Mouse (Mus musculus) liver (tissue): ENCODE data around the gene Ptgfrn.

Experiments used
- DNase-seq: peaks from one replicate; pipeline ENCODE4 v3.0.0-alpha.2; 2020; ENCODE audit warnings: mixed read lengths

Ptgfrn gene

GRCm38 (mm10) chr3:100999732-101000131 lies 110.3 kb downstream of the Ptgfrn start:
- DNase-seq, result no peak

- peak; percentile 75 for DNase-seq
Measured at GRCm38 (mm10) chr3:100998904-100999340, 111.2 kb downstream of the Ptgfrn start.

- no peak for DNase-seq
Measured at GRCm38 (mm10) chr3:100997785-100998570, 112.1 kb downstream of the Ptgfrn start.

- no peak for DNase-seq
Measured at GRCm38 (mm10) chr3:100994252-100994651, 115.8 kb downstream of the Ptgfrn start.

- DNase-seq, result no peak
Measured at GRCm38 (mm10) chr3:100993718-100994117, 116.4 kb downstream of the Ptgfrn start.

- no peak for DNase-seq
Measured at GRCm38 (mm10) chr3:100993158-100993557, 116.9 kb downstream of the Ptgfrn start.
